Mouse (Mus musculus): ENCODE results near the gene Ncf2. TPM values are rescaled to one million over a fixed set of nuclear protein-coding genes. Genes with fewer than 3 reads are reported as not detected.

Gene Ncf2
- polyA plus RNA-seq, 1 experiment from 2014 or later: 4.7 TPM

DNA sequence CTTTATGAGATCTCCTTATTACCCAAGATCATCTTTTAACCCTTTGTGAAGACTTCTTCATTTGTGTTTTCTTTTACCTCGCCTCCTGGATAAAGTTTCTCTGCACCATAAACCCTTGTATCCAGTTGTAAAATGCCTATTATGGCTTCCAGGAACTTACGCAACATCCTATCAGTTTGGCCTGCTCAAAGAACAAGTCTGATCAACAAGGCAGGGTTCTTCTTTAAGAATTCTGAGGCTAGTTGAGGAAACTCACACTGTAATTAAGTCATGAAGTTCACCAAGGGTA is 8.3 kb downstream of the Ncf2 start:
- H3K9ac ChIP-seq (ENCODE audit: low read depth, low read length): no peak overlapping the region
- H3K4me1 ChIP-seq (ENCODE audit: control insufficient read depth, insufficient read depth, low read length): 0 out of 2 replicates have a peak, but pooled peaks cover 3% of the 10 kb centered on the region
- no peak for ATAC-seq (replicated peaks; ENCODE audit: insufficient number of reproducible peaks, low FRiP score, low TSS enrichment)
- H3K27ac ChIP-seq (ENCODE audit: low read depth, low read length): no peak overlapping the region
- 86% methylated on average over 2 of the region's 2 CpGs for WGBS (ENCODE audit: insufficient replicate concordance)
- H3K27me3 ChIP-seq (ENCODE audit: control insufficient read depth, insufficient read depth, low read length): no peaks in the 10 kb centered on the region
- H3K9me3 ChIP-seq (replicated peaks; ENCODE audit: control insufficient read depth, low read length): no peaks in the 10 kb centered on the region
- no peak overlapping the region for H3K4me2 ChIP-seq
- H3K36me3 ChIP-seq (ENCODE audit: control insufficient read depth, insufficient read depth, low read length): no peaks in the 10 kb centered on the region
- no peak overlapping the region for H3K4me3 ChIP-seq (ENCODE audit: low read depth, low read length)

DNA sequence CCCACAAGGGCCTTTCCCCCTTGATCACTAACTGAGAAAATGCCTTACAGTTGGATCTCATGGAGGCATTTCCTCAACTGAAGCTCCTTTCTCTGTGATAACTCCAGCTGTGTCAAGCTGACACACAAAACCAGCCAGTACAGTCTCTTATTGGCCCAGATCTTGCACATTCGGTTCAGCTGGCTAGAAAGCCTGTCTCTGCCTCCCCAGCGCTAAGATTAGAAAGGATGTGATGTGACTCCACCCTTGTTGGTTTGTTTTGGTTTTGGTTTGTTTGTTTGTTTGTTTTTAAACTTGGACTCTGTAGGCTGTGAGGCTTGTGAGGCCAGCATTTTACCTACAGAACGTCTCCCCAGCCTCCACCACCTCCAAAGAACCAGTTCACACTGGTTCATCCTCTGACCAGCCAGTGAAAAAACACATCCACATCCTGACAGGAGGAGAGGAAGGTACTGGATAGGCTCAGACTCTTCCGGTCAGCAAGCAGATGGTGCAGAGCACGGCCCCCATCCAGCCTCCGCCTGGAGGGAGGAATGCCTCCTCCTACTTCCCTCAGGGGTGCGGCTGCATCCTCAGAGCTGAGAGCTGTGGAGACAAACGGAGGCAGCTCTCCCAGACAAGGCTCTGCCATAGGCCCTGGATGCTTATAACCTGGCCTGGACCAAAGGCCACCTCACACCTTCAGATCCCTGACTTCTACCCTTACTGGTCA is 9.7 kb downstream of the Ncf2 start:
- H3K27ac ChIP-seq (ENCODE audit: low read depth, low read length): peak overlapping the region; percentile 24; the same call in 1 of the 2 replicates

DNA sequence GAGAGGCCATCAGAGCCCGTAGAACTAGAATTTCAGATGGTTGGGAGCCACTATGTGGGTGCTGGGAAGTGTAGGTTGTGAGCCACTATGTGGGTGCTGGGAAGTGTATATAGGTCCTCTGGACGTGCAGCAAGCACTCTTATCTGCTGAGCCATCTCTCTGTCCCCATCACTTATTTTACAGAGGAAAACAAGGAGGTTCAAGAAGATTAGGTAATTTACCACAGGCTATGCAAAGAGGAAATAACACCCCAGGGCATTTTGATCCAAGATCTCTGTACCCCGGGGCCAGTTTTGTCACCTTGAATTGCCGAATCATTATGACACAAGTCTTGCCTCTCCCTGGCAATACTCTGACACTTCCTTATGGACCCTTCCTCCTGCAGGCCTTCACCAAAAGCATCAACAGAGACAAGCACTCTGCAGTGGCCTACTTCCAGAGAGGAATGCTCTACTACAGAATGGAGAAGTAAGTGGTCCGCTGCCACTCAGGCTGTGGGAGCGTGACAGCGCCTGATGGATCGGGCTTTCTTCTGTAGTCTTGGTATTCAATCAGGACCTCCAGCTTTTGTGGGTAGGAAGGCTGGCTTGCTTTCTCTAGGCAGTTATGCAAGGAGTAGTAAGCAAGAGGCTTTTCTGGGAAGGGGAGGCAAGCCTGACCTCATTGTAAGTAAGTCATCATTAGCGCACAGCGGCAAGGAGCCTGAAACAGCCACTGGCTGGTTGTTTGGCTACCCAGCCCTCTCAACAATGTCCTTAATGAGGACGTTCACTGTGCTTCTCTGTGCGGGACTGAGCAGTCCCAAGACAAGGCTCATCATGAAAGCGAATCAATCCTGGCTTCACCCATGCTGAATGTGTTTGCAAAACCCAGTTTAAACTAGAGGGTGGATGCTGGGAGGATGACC is 10.8 kb downstream of the Ncf2 start:
- 76% methylated on average over 13 of the region's 13 CpGs for WGBS (ENCODE audit: insufficient replicate concordance)

More for the DNA sequence above, 9.7 kb downstream of the Ncf2 start:
- Histone ChIP-seq H3K4me3 (ENCODE audit: low read depth, low read length) (no peak overlapping the region), H3K9me3 (replicated peaks; ENCODE audit: control insufficient read depth, low read length) (no peaks in the 10 kb centered on the region), H3K9ac (ENCODE audit: low read depth, low read length) (no peak overlapping the region), H3K4me2 (no peak overlapping the region), H3K36me3 (ENCODE audit: control insufficient read depth, insufficient read depth, low read length) (no peaks in the 10 kb centered on the region), H3K27me3 (ENCODE audit: control insufficient read depth, insufficient read depth, low read length) (no peaks in the 10 kb centered on the region), H3K4me1 (ENCODE audit: control insufficient read depth, insufficient read depth, low read length) (0 out of 2 replicates have a peak, but pooled peaks cover 3% of the 10 kb centered on the region)
- 31% methylated on average over 8 of the region's 8 CpGs for WGBS (ENCODE audit: insufficient replicate concordance)
- peak; percentile 80 for ATAC-seq (replicated peaks; ENCODE audit: insufficient number of reproducible peaks, low FRiP score, low TSS enrichment)

DNA sequence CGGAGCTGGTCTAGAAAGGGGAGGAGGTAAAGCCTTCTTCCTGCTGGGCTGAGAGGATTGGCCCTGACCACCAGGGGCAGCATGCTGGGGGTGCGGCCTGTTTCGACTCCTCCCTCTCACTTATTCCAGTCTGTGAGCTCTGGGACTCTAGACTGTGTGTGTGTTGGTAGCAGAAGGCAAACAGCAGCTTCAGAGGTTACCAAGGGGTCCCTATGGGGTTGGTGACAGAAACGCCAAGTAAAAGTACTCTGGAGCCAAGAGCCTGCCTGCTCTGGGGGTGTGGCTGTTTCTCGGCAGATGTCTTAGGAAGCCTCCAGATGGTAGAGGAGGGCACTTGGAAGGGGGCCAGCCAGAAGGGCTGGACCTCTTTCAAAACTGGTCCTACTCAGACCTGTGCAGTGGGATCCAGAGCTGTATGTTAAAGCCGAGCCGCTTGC is 15.3 kb downstream of the Ncf2 start:
- no peaks in the 10 kb centered on the region for H3K27me3 ChIP-seq (ENCODE audit: control insufficient read depth, insufficient read depth, low read length)
- peaks cover 17% of the 10 kb centered on the region for H3K4me1 ChIP-seq (ENCODE audit: control insufficient read depth, insufficient read depth, low read length)
- H3K9me3 ChIP-seq (replicated peaks; ENCODE audit: control insufficient read depth, low read length): no peaks in the 10 kb centered on the region
- WGBS (ENCODE audit: insufficient replicate concordance): 42% methylated on average over 7 of the region's 7 CpGs
- H3K4me3 ChIP-seq (ENCODE audit: low read depth, low read length): no peak overlapping the region
- peak; percentile 28; the same call in 1 of the 2 replicates for ATAC-seq (replicated peaks; ENCODE audit: insufficient number of reproducible peaks, low FRiP score, low TSS enrichment)
- H3K36me3 ChIP-seq (ENCODE audit: control insufficient read depth, insufficient read depth, low read length): no peaks in the 10 kb centered on the region
- H3K27ac ChIP-seq (ENCODE audit: low read depth, low read length): no peak overlapping the region
- H3K4me2 ChIP-seq: peak overlapping the region; percentile 16; the same call in 1 of the 2 replicates
- no peak overlapping the region for H3K9ac ChIP-seq (ENCODE audit: low read depth, low read length)

More for the DNA sequence above, 10.8 kb downstream of the Ncf2 start:
- Histone ChIP-seq H3K4me3 (ENCODE audit: low read depth, low read length) (no peak overlapping the region), H3K27ac (ENCODE audit: low read depth, low read length) (no peak overlapping the region), H3K4me2 (no peak overlapping the region), H3K9ac (ENCODE audit: low read depth, low read length) (no peak overlapping the region), H3K9me3 (replicated peaks; ENCODE audit: control insufficient read depth, low read length) (no peaks in the 10 kb centered on the region), H3K27me3 (ENCODE audit: control insufficient read depth, insufficient read depth, low read length) (no peaks in the 10 kb centered on the region), H3K4me1 (ENCODE audit: control insufficient read depth, insufficient read depth, low read length) (peaks cover 12% of the 10 kb centered on the region), H3K36me3 (ENCODE audit: control insufficient read depth, insufficient read depth, low read length) (no peaks in the 10 kb centered on the region)
- no peak for ATAC-seq (replicated peaks; ENCODE audit: insufficient number of reproducible peaks, low FRiP score, low TSS enrichment)

DNA sequence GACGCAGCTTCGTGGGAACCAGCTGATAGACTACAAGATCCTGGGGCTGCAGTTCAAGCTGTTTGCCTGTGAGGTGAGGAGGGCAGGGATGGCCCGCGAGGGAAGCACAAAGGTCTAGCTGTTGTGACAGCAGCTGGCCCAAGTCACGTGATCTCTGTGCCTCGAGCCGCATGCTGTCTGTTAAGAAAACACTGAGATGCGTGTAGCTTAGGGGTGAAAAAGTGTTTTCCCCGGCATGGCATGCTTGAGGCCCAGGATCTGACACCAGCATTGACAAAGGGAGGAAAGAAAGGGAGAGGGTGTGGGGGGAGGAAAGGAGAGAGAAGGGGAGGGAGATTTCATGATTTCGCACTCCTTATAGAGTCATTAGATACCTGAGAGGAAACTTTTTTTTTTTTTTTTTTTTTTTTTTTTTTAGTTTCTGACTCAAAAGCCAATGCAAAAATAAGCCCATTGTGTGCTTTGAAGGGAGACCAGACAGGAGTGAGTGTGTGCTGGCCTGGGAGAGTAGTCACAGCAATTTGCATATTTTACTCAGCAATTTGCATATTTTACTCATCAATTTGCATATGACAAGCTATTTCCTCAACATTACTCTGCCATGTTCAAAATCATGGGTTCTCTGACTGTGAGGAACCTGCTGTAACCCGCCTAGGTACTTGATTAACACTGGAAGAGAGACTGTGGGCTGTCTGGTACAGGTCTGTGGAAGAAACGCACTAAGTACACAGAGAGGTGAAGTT is 17.2 kb downstream of the Ncf2 start:
- no peaks in the 10 kb centered on the region for H3K9me3 ChIP-seq (replicated peaks; ENCODE audit: control insufficient read depth, low read length)
- 27% methylated on average over 12 of the region's 12 CpGs for WGBS (ENCODE audit: insufficient replicate concordance)
- H3K27ac ChIP-seq (ENCODE audit: low read depth, low read length): peak overlapping the region; percentile 55
- no peaks in the 10 kb centered on the region for H3K36me3 ChIP-seq (ENCODE audit: control insufficient read depth, insufficient read depth, low read length)
- H3K4me1 ChIP-seq (ENCODE audit: control insufficient read depth, insufficient read depth, low read length): peaks cover 17% of the 10 kb centered on the region
- H3K9ac ChIP-seq (ENCODE audit: low read depth, low read length): no peak overlapping the region
- no peaks in the 10 kb centered on the region for H3K27me3 ChIP-seq (ENCODE audit: control insufficient read depth, insufficient read depth, low read length)
- no peak overlapping the region for H3K4me2 ChIP-seq
- no peak for ATAC-seq (replicated peaks; ENCODE audit: insufficient number of reproducible peaks, low FRiP score, low TSS enrichment)
- no peak overlapping the region for H3K4me3 ChIP-seq (ENCODE audit: low read depth, low read length)

DNA sequence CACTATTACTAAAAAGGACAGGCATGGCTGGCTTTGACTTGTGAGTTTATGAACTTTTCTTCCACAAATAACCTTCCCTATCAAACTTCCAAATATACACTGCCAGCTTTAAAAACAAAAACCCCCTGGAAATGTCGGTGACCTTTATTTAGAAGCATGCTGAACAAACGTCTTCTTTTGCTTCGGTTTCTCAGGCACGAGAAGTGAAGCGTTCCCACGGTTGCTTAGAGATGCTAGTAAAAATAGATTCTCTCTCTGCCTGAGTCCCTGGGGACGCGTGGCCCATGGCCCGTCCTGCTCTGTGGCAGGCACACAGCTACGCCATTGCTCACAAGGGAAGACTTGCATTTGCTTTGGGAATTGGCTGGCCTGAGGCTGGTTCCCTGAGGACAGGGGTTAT is 17.8 kb downstream of the Ncf2 start:
- H3K4me2 ChIP-seq: no peak overlapping the region
- 20% methylated on average over 10 of the region's 10 CpGs for WGBS (ENCODE audit: insufficient replicate concordance)
- no peaks in the 10 kb centered on the region for H3K36me3 ChIP-seq (ENCODE audit: control insufficient read depth, insufficient read depth, low read length)
- ATAC-seq (replicated peaks; ENCODE audit: insufficient number of reproducible peaks, low FRiP score, low TSS enrichment): no peak; the same call in 1 of the 2 replicates
- H3K9ac ChIP-seq (ENCODE audit: low read depth, low read length): no peak overlapping the region
- H3K27me3 ChIP-seq (ENCODE audit: control insufficient read depth, insufficient read depth, low read length): no peaks in the 10 kb centered on the region
- no peak overlapping the region for H3K4me3 ChIP-seq (ENCODE audit: low read depth, low read length)
- no peaks in the 10 kb centered on the region for H3K9me3 ChIP-seq (replicated peaks; ENCODE audit: control insufficient read depth, low read length)
- peaks cover 17% of the 10 kb centered on the region for H3K4me1 ChIP-seq (ENCODE audit: control insufficient read depth, insufficient read depth, low read length)
- H3K27ac ChIP-seq (ENCODE audit: low read depth, low read length): peak overlapping the region; percentile 55

DNA sequence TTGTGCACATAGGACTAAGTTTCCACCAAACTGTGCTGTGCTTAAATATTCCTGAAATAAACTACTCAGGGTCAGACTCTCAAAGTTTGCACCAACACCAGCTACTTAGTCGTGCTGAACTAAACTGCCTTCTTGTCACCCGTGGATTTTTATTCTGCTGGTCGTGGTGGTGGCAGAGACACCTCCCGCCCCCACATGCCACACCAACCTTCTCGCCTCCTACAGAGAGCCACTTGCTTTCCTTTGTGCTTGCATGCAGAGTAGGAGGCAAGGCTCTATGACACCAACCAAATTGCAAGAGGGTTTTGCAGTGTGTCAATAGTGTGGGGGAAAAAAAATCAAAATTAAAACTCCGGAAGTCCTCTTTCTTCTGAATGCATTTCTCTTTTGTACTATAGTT is 19.6 kb downstream of the Ncf2 start:
- no peak overlapping the region for H3K4me3 ChIP-seq (ENCODE audit: low read depth, low read length)
- no peak overlapping the region for H3K9ac ChIP-seq (ENCODE audit: low read depth, low read length)
- H3K4me2 ChIP-seq: no peak overlapping the region
- no peak for ATAC-seq (replicated peaks; ENCODE audit: insufficient number of reproducible peaks, low FRiP score, low TSS enrichment)
- H3K27me3 ChIP-seq (ENCODE audit: control insufficient read depth, insufficient read depth, low read length): no peaks in the 10 kb centered on the region
- no peaks in the 10 kb centered on the region for H3K9me3 ChIP-seq (replicated peaks; ENCODE audit: control insufficient read depth, low read length)
- 70% methylated on average over 6 of the region's 6 CpGs for WGBS (ENCODE audit: insufficient replicate concordance)
- H3K4me1 ChIP-seq (ENCODE audit: control insufficient read depth, insufficient read depth, low read length): peaks cover 17% of the 10 kb centered on the region
- no peak overlapping the region for H3K27ac ChIP-seq (ENCODE audit: low read depth, low read length)
- no peaks in the 10 kb centered on the region for H3K36me3 ChIP-seq (ENCODE audit: control insufficient read depth, insufficient read depth, low read length)

DNA sequence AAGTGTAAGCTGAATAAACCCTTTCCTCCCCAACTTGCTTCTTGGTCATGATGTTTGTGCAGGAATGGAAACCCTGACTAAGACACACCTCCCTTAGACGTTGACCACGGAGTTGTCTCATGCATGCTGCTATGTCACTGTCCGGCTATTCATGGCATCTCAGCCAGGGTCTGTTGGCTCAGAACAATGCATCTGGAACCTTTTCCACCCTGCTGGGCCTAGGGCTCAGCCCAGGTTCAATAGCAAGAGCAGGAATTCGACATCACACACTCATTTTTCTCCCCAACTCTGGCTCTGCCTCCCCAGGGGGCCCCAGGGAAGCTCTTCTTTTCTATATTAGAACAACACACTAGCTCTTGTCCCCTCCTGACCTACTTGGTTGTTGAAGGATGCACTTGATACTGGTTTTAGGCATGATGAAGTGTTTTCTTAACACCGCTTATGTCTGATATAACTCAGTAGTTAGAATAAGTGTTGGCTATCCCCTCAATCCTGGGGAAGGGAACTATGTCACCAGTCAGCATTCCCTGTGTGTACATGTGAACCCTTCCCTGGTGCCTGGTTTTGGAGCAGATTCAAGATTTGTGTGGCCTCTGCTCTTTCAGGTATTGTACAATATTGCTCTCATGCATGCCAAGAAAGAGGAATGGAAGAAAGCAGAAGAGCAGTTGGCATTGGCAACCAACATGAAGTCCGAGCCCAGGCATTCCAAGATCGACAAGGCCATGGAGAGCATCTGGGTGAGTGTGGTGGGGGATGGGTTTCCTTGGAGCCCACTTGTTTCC is 21.1 kb downstream of the Ncf2 start:
- no peak for ATAC-seq (replicated peaks; ENCODE audit: insufficient number of reproducible peaks, low FRiP score, low TSS enrichment)
- H3K9ac ChIP-seq (ENCODE audit: low read depth, low read length): no peak overlapping the region
- H3K4me3 ChIP-seq (ENCODE audit: low read depth, low read length): no peak overlapping the region
- no peaks in the 10 kb centered on the region for H3K9me3 ChIP-seq (replicated peaks; ENCODE audit: control insufficient read depth, low read length)
- no peak overlapping the region for H3K27ac ChIP-seq (ENCODE audit: low read depth, low read length)
- 68% methylated on average over 7 of the region's 7 CpGs for WGBS (ENCODE audit: insufficient replicate concordance)
- no peak overlapping the region for H3K4me2 ChIP-seq
- H3K4me1 ChIP-seq (ENCODE audit: control insufficient read depth, insufficient read depth, low read length): peaks cover 7% of the 10 kb centered on the region
- H3K36me3 ChIP-seq (ENCODE audit: control insufficient read depth, insufficient read depth, low read length): no peaks in the 10 kb centered on the region
- H3K27me3 ChIP-seq (ENCODE audit: control insufficient read depth, insufficient read depth, low read length): no peaks in the 10 kb centered on the region

Data from heart, embryonic 11.5 days (tissue).